Mouse (Mus musculus) embryonic facial prominence, embryonic 11.5 days (tissue): ENCODE data around the gene Tut7. TPM values are rescaled to one million over a fixed set of nuclear protein-coding genes. Genes with fewer than 3 reads are reported as not detected.
"Not testable (repeated sequence)": the region's sequence is repeated elsewhere in the genome, so short reads cannot be mapped to it uniquely, and the experiment has no call there.

ENCODE experiments used
- ATAC-seq: fragments of 200-750 bp; cut with Nextera tagmentation; replicated peaks from 2 replicates; pipeline ENCODE4 v1.8.0; 2017; ENCODE audit warnings: low read depth; ENCODE audit not compliant: insufficient number of reproducible peaks, low FRiP score, low TSS enrichment
- DNase-seq: peaks from one replicate; pipeline ENCODE4 v3.0.0-alpha.2; 2015; ENCODE audit warnings: low spot score
- H3K27ac ChIP-seq: fragments of 300-500 bp; sonication (generic); replicated peaks from 2 replicates; pipeline ENCODE4 v1.5.1; 2014; ENCODE audit warnings: mild to moderate bottlenecking, low read depth, low read length, control low read depth
- H3K27me3 ChIP-seq: fragments of 300-500 bp; sonication (generic); 2 replicates; pipeline ENCODE4 v1.6.1; 2014; ENCODE audit warnings: mild to moderate bottlenecking, low read length, moderate library complexity, mixed read lengths; ENCODE audit not compliant: control insufficient read depth, insufficient read depth
- H3K36me3 ChIP-seq: fragments of 300-500 bp; sonication (generic); replicated peaks from 2 replicates; pipeline ENCODE4 v1.6.1; 2014; ENCODE audit warnings: low read depth, mild to moderate bottlenecking, low read length, moderate library complexity, mixed read lengths; ENCODE audit not compliant: control insufficient read depth, insufficient read depth
- H3K4me1 ChIP-seq: fragments of 300-500 bp; sonication (generic); 2 replicates; pipeline ENCODE4 v1.6.1; 2014; ENCODE audit warnings: low read length, mixed read lengths; ENCODE audit not compliant: control insufficient read depth, insufficient read depth
- H3K4me2 ChIP-seq: fragments of 300-500 bp; sonication (generic); 2 replicates; pipeline ENCODE4 v1.6.1; 2014; ENCODE audit warnings: low read depth, mild to moderate bottlenecking, control low read depth, low read length, moderate library complexity
- H3K4me3 ChIP-seq: fragments of 300-500 bp; sonication (generic); 2 replicates; pipeline ENCODE4 v1.5.1; 2014; ENCODE audit warnings: low read depth, low read length, control low read depth
- H3K9ac ChIP-seq: fragments of 300-500 bp; sonication (generic); replicated peaks from 2 replicates; pipeline ENCODE4 v1.6.1; 2014; ENCODE audit warnings: mild to moderate bottlenecking, control low read depth, low read length
- H3K9me3 ChIP-seq: fragments of 300-500 bp; sonication (generic); replicated peaks from 2 replicates; pipeline ENCODE4 v1.6.1; 2016; ENCODE audit warnings: mild to moderate bottlenecking, low read length, inconsistent platforms, mixed read lengths; ENCODE audit not compliant: control insufficient read depth
- WGBS: fragments of 180-500 bp; shearing (Covaris S2); extraction: QIAGEN DNeasy Blood & Tissue Kit; methylation state at CpG from one replicate; pipeline ENCODE4 v1.1.7; 2014; 5-methylcytosine and 5-hydroxymethylcytosine counted together
- polyA plus RNA-seq: library from polyadenylated mRNA; unstranded; fragments of >200 nt; fragmentation: Nextera tagmentation; extraction: Ambion mirVana; gene quantifications from 2 replicates; pipeline ENCODE4 v1.2.1, GENCODE M21; 2014

Tut7 gene
- polyA plus RNA-seq, 1 experiment from 2014 or later = 48.7 TPM

DNA sequence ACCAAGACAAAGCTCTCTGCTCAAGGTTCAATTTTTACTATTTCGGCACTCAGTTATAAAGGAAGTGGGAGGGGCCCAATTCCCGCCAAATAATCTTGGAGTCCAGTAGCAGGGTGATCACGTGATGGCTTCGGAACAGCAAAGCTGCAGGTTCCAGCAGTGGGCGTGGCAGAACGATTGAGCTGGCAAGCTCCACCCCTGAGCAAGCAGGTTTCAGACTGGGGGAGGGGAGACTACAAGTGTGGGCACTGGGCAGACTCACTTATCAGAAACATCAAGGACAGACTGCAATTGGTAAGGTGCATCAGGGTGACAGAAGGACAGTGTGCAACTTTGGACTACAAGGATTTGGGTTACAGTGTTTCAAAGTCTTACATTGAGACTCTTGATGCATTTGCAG, 88.6 kb downstream of the Tut7 start:
- H3K9ac ChIP-seq, H3K4me2 ChIP-seq, DNase-seq, ATAC-seq, H3K27me3 ChIP-seq, H3K27ac ChIP-seq, H3K4me1 ChIP-seq, H3K9me3 ChIP-seq, H3K36me3 ChIP-seq, H3K4me3 ChIP-seq: not testable (repeated sequence)
- WGBS = 35% methylated on average over 6 of the region's 6 CpGs

DNA sequence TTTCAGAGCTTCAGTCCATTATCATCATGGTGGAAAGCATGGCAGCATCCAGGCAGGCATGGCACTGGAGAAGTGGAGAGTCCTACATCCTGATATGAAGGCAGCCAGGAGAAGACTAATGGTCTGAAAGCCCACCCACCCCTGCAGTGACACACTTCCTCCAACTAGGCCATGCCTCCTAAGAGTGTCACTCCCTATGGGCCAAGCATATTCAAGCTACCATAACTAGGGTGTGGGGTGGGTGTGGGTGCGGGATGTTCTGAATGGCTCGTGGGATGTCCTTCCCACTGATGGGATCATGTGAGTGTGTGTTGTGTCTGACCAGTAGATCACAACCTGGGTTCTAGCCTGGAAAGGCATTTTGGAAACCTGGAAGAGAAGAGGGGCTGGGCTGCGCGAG, 89.0 kb downstream of the Tut7 start:
- Histone ChIP-seq H3K4me2 (no peak overlapping the region), H3K36me3 (no peaks in the 10 kb centered on the region), H3K4me3 (no peak overlapping the region), H3K27ac (no peak overlapping the region), H3K9ac (no peak overlapping the region), H3K9me3 (no peaks in the 10 kb centered on the region), H3K27me3 (no peaks in the 10 kb centered on the region), H3K4me1 (no peaks in the 10 kb centered on the region)
- ATAC-seq (no peak), DNase-seq (no peak)
- WGBS = 84% methylated on average over 2 of the region's 4 CpGs

DNA sequence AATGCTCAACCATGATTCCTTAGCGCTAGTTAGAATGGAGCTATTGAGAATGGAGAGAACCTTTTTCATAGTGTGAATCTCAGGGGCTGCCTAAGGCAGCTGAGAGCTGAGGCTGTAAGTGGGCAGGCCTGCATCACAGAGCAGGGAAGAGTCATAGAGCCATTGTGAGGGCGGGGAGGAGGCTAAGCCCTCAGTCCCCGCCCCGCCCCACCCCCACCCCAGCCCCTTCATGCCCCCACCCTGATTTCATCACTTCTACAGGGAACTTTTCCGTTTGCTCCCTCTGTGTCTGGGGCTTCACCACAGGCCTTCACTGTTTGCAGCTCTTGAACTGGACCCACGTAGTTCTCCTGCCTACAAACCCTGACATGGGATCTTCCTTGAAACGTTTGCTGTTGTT, 91.3 kb downstream of the Tut7 start, which contains the start of gene Spata31d1d:
TSS of gene Spata31d1d (minus strand) at position 101 of the 400 bp plus-strand sequence.
- no peak for DNase-seq
- 41% methylated on average over 7 of the region's 7 CpGs for WGBS

DNA sequence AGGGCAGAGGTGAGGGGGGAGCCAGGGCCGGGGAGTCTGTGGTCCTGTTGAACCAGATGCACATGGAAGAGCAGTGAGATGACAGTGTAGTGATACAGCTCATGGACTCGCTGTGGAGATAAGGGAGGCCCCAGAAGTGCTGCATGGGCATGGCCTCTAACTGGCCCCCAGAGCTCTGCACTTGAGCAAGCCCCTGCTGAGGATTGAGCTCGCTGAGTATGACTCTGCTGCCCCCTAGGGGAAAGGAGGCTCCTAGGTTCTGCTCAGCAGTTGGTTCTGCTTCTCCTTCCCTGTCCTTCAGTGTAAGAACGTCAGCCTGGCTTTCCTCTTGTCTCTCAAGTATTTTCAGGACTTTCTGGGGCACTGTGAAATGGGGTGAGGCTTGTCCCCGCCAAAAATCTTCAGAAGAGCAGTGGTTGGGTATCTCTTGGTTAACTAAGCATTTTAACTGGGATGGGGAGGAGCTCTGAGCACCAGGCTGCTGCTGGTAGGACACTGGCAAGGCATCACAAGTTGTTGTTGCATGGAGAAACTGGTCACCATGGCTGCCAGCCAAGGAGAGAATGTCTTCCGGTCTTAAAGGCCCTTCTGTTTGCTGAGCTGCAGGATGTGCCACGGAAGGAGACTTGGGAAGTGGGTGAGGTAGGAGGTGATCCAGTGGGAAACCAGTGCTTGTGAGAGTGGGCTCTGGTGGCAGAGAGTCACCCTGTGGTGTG, 94.4 kb downstream of the Tut7 start:
- DNase-seq (peak; percentile 91), ATAC-seq (peak; percentile 77)
- 38% methylated on average over 7 of the region's 7 CpGs for WGBS
- Histone ChIP-seq H3K27ac (no peak overlapping the region), H3K4me3 (no peak overlapping the region), H3K27me3 (no peaks in the 10 kb centered on the region), H3K9ac (no peak overlapping the region), H3K36me3 (no peaks in the 10 kb centered on the region), H3K4me2 (no peak overlapping the region), H3K4me1 (no peaks in the 10 kb centered on the region), H3K9me3 (no peaks in the 10 kb centered on the region)

More for the DNA sequence above, 91.3 kb downstream of the Tut7 start, which contains the start of gene Spata31d1d:
- Histone ChIP-seq H3K9me3 (no peaks in the 10 kb centered on the region), H3K4me1 (no peaks in the 10 kb centered on the region), H3K27me3 (no peaks in the 10 kb centered on the region), H3K4me2 (no peak within 1 kb of the TSS), H3K27ac (no peak within 1 kb of the TSS), H3K9ac (no peak within 1 kb of the TSS), H3K36me3 (no peaks in the 10 kb centered on the region), H3K4me3 (no peak within 1 kb of the TSS)
- no peak for ATAC-seq

DNA sequence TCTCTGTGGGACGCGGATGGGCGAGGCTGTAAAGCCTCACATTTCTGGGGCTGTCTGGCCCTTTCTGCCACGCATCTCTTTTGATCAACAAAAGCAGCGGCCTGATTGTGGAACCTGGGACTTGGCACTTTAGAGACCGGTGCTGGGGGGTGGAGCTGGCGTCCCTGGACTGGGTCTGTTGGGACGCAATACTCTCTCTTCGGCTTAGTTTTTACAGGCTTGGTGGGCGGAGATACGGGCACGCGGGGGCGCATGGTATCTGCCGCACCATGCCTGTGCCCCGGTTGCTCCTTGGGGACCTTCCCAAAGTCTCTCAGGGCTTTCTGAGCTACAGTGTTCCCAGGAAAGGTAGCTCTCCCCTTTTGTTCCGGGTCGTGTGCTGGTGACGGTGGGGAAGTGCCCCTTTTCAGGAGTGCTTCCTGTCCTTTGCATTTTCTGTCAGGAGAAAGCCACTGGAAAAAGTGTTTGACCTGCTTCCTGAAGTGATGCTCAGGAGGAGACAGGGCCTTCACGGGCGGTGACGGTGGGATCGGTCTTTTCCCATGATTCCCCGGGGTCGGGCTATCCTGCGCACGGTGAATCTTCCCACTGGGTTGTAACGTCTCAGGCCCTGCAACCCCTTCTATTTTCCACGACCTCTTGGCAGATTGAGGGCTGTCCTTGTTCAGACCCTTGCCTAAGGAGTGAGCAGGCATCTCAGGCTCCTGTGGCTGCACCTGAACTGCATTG, 96.6 kb downstream of the Tut7 start:
- Histone ChIP-seq H3K4me3 (no peak overlapping the region), H3K9ac (peak overlapping the region; percentile 28; the same call in 1 of the 2 replicates), H3K36me3 (no peaks in the 10 kb centered on the region), H3K4me1 (no peaks in the 10 kb centered on the region), H3K27me3 (no peaks in the 10 kb centered on the region), H3K27ac (no peak overlapping the region), H3K9me3 (no peaks in the 10 kb centered on the region), H3K4me2 (no peak overlapping the region)
- DNase-seq (no peak), ATAC-seq (no peak)
- 36% methylated on average over 29 of the region's 29 CpGs for WGBS

DNA sequence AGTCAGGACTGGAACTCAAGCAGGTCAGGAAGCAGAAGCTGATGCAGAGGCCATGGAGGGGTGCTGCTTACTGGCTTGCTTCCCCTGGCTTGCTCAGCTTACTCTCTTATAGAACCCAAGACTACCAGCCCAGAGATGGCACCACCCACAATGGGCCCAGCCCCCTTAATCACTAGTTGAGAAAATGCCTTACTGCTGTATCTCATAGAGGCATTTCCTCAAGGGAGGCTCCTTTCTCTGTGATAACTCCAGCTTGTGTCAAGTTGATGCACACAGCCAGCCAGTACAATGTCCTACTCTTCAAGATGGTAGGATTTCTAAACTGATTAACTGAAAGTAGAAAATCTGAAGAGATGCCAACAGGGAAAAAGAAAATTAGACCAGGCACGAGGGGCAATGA, 100.9 kb downstream of the Tut7 start:
- not testable (repeated sequence) for H3K27me3 ChIP-seq, H3K4me2 ChIP-seq
- WGBS = 85% methylated on average over 1 of the region's 1 CpGs

More for the DNA sequence above, 100.9 kb downstream of the Tut7 start:
- H3K4me3 ChIP-seq, H3K9ac ChIP-seq, H3K4me1 ChIP-seq, ATAC-seq, H3K36me3 ChIP-seq, H3K27ac ChIP-seq, DNase-seq, H3K9me3 ChIP-seq: not testable (repeated sequence)

Other genes with a start within 250 kb of the Tut7 start
- gene Agtpbp1, start 237.9 kb downstream of the Tut7 start, polyA plus RNA-seq = 17.8 and 18.4 TPM in 2 replicates
- 104 and 105 TPM in 2 replicates for gene Naa35, start 237.9 kb downstream of the Tut7 start, polyA plus RNA-seq
- 88.0 and 97.5 TPM in 2 replicates for gene Golm1, start 147.3 kb downstream of the Tut7 start, polyA plus RNA-seq
- not detected in 2 replicates for gene 4921517D22Rik, start 129.0 kb downstream of the Tut7 start, polyA plus RNA-seq
- 0.11 TPM in 1 of 2 replicates, not detected in the other for gene Spata31d1a, start 112.8 kb downstream of the Tut7 start, polyA plus RNA-seq
- gene Spata31d1b, start 110.9 kb downstream of the Tut7 start, polyA plus RNA-seq = not detected in 2 replicates
- not detected in 2 replicates for gene Spata31d1d, start 91.4 kb downstream of the Tut7 start, polyA plus RNA-seq
- gene 1700014D04Rik, start 76.4 kb downstream of the Tut7 start, polyA plus RNA-seq = not detected in 2 replicates
- gene Isca1, start 53.3 kb downstream of the Tut7 start, polyA plus RNA-seq = 117 and 125 TPM in 2 replicates
- not detected in 2 replicates for gene Gm49354, start 40.9 kb downstream of the Tut7 start, polyA plus RNA-seq